Mouse (Mus musculus) heart, adult 8-10 months (tissue): ENCODE data around the gene D430042O09Rik. TPM values are rescaled to one million over a fixed set of nuclear protein-coding genes. Genes with fewer than 3 reads are reported as not detected.

Experiments used
- DNase-seq: peaks from one replicate; pipeline ENCODE4 v3.0.0; 2022; ENCODE audit warnings: low spot score
- total RNA-seq, 4 experiments: library from RNA; stranded (reverse); gene quantifications; 2 replicates each; pipeline ENCODE4 v1.2.4; 2022

D430042O09Rik gene
- total RNA-seq, 4 experiments from 2014 or later = 8.9 to 12.0 (median 9.4) TPM

- DNase-seq = no peak
Observed at GRCm38 (mm10) chr7:125808210-125808609, 100.5 kb downstream of the D430042O09Rik start.

GRCm38 (mm10) chr7:125812721-125813120 lies 105.0 kb downstream of the D430042O09Rik start:
- DNase-seq = no peak

GRCm38 (mm10) chr7:125815733-125816132 lies 108.0 kb downstream of the D430042O09Rik start:
- DNase-seq = no peak

GRCm38 (mm10) chr7:125818301-125818712 lies 110.6 kb downstream of the D430042O09Rik start:
- DNase-seq = no peak

- DNase-seq = peak; percentile 15
Observed at GRCm38 (mm10) chr7:125820233-125820632, 112.5 kb downstream of the D430042O09Rik start.

GRCm38 (mm10) chr7:125826425-125826824 lies 118.7 kb downstream of the D430042O09Rik start:
- no peak for DNase-seq

GRCm38 (mm10) chr7:125826887-125827286 lies 119.2 kb downstream of the D430042O09Rik start:
- no peak for DNase-seq

GRCm38 (mm10) chr7:125827420-125827819 lies 119.7 kb downstream of the D430042O09Rik start:
- DNase-seq = no peak

- DNase-seq = no peak
Observed at GRCm38 (mm10) chr7:125828561-125828960, 120.9 kb downstream of the D430042O09Rik start.

- DNase-seq = peak; percentile 20
Observed at GRCm38 (mm10) chr7:125829121-125829666, 121.5 kb downstream of the D430042O09Rik start.

- no peak for DNase-seq
Observed at GRCm38 (mm10) chr7:125832767-125833166, 125.1 kb downstream of the D430042O09Rik start.

GRCm38 (mm10) chr7:125833471-125833870 lies 125.8 kb downstream of the D430042O09Rik start:
- DNase-seq = no peak

- DNase-seq = no peak
Observed at GRCm38 (mm10) chr7:125838078-125838742, 130.5 kb downstream of the D430042O09Rik start.

GRCm38 (mm10) chr7:125845611-125846010 lies 137.9 kb downstream of the D430042O09Rik start:
- no peak for DNase-seq

GRCm38 (mm10) chr7:125846866-125847527 lies 139.3 kb downstream of the D430042O09Rik start:
- DNase-seq = peak; percentile 24

- DNase-seq = no peak
Observed at GRCm38 (mm10) chr7:125847528-125847866, 139.8 kb downstream of the D430042O09Rik start.

GRCm38 (mm10) chr7:125859564-125859963 lies 151.9 kb downstream of the D430042O09Rik start:
- DNase-seq = no peak

- no peak for DNase-seq
Observed at GRCm38 (mm10) chr7:125860421-125860820, 152.7 kb downstream of the D430042O09Rik start.

- DNase-seq = no peak
Observed at GRCm38 (mm10) chr7:125864026-125864425, 156.3 kb downstream of the D430042O09Rik start.

GRCm38 (mm10) chr7:125865234-125865633 lies 157.5 kb downstream of the D430042O09Rik start:
- no peak for DNase-seq

- no peak for DNase-seq
Observed at GRCm38 (mm10) chr7:125868570-125868969, 160.9 kb downstream of the D430042O09Rik start.

- DNase-seq = no peak
Observed at GRCm38 (mm10) chr7:125871404-125872201, 163.9 kb downstream of the D430042O09Rik start.
